Mouse (Mus musculus) small intestine, adult 2 months (tissue): Measurements from ENCODE around the gene Wwtr1. TPM values are rescaled to one million over a fixed set of nuclear protein-coding genes. Genes with fewer than 3 reads are reported as not detected.

ENCODE experiments used
- H3K27ac ChIP-seq: fragments of 200-500 bp; 2 replicates; pipeline ENCODE4 v1.5.1; 2012; ENCODE audit warnings: low read depth, low read length, control low read depth, inconsistent platforms; ENCODE audit not compliant: insufficient read depth
- H3K27me3 ChIP-seq: fragments of 200-500 bp; 2 replicates; pipeline ENCODE4 v1.6.1; 2012; ENCODE audit warnings: mild to moderate bottlenecking, moderate library complexity, low read length, inconsistent platforms; ENCODE audit not compliant: control insufficient read depth, insufficient read depth
- H3K36me3 ChIP-seq: fragments of 200-500 bp; 2 replicates; pipeline ENCODE4 v1.6.1; 2012; ENCODE audit warnings: mild to moderate bottlenecking, low read length, control low read depth, inconsistent platforms; ENCODE audit not compliant: control insufficient read depth, insufficient read depth
- H3K4me1 ChIP-seq: fragments of 200-500 bp; 2 replicates; pipeline ENCODE4 v1.6.1; 2012; ENCODE audit warnings: low read length, inconsistent platforms, mixed read lengths; ENCODE audit not compliant: control insufficient read depth, insufficient read depth, insufficient read length
- H3K4me3 ChIP-seq: fragments of 200-500 bp; 2 replicates; pipeline ENCODE4 v1.5.1; 2012; ENCODE audit warnings: low read depth, mild to moderate bottlenecking, control low read depth, inconsistent platforms, low read length, moderate library complexity
- CTCF ChIP-seq: fragments of 200-500 bp; IDR thresholded peaks from 2 replicates; pipeline ENCODE4 v1.5.1; 2012; ENCODE audit warnings: low read depth, mild to moderate bottlenecking, control low read depth, inconsistent platforms, low read length, moderate library complexity, mixed read lengths; ENCODE audit not compliant: insufficient replicate concordance, insufficient read length; ENCODE audit errors: extremely low read depth
- POLR2A ChIP-seq: fragments of 200-500 bp; IDR thresholded peaks from 2 replicates; pipeline ENCODE4 v1.6.1; 2012; ENCODE audit warnings: low read depth, mild to moderate bottlenecking, control low read depth, inconsistent platforms, low read length, moderate library complexity
- WGBS: fragments of 180-500 bp; shearing (Covaris S2); methylation state at CpG from one replicate; pipeline ENCODE4 v1.1.7; 2018; 5-methylcytosine and 5-hydroxymethylcytosine counted together
- polyA plus RNA-seq: library from polyadenylated mRNA; depleted of rRNA; stranded (reverse); fragments of >200 nt; gene quantifications from 2 replicates; pipeline ENCODE4 v1.2.3, GENCODE M21; 2012

The Wwtr1 gene
- polyA plus RNA-seq, 1 experiment = 5.4 TPM

- Histone ChIP-seq H3K4me3 (peak overlapping the region; percentile 73), H3K27me3 (peaks cover 13% of the 10 kb centered on the region), H3K4me1 (0 out of 2 replicates have a peak, but pooled peaks cover 2% of the 10 kb centered on the region), H3K27ac (peak overlapping the region; percentile 73), H3K36me3 (no peaks in the 10 kb centered on the region)
- no peak for TF ChIP-seq CTCF
- TF ChIP-seq POLR2A = no peak
- WGBS = under 1% methylated on average over 58 of the region's 59 CpGs
Measured at GRCm38 (mm10) chr3:57574885-57575659, 638 bp downstream of the Wwtr1 start.

GRCm38 (mm10) chr3:57573898-57574570 lies 1.7 kb downstream of the Wwtr1 start:
- peak overlapping the region; percentile 73 for H3K27ac ChIP-seq
- TF ChIP-seq POLR2A = no peak
- TF ChIP-seq CTCF = no peak
- WGBS = 73% methylated on average over 14 of the region's 14 CpGs

GRCm38 (mm10) chr3:57572331-57572975 lies 3.3 kb downstream of the Wwtr1 start:
- no peak for TF ChIP-seq POLR2A
- TF ChIP-seq CTCF = no peak
- Histone ChIP-seq H3K4me3 (no peak overlapping the region), H3K27ac (no peak overlapping the region), H3K4me1 (0 out of 2 replicates have a peak, but pooled peaks cover 2% of the 10 kb centered on the region), H3K36me3 (no peaks in the 10 kb centered on the region), H3K27me3 (peaks cover 13% of the 10 kb centered on the region)
- WGBS = 71% methylated on average over 6 of the region's 6 CpGs

More at GRCm38 (mm10) chr3:57573898-57574570, 1.7 kb downstream of the Wwtr1 start:
- peaks cover 13% of the 10 kb centered on the region for H3K27me3 ChIP-seq
- H3K4me3 ChIP-seq = peak overlapping the region; percentile 18
- H3K4me1 ChIP-seq = 0 out of 2 replicates have a peak, but pooled peaks cover 2% of the 10 kb centered on the region
- H3K36me3 ChIP-seq = no peaks in the 10 kb centered on the region

- Histone ChIP-seq H3K27ac (no peak overlapping the region), H3K4me3 (no peak overlapping the region)
- WGBS = 66% methylated on average over 5 of the region's 5 CpGs
Measured at GRCm38 (mm10) chr3:57566655-57567054, 9.1 kb downstream of the Wwtr1 start.

GRCm38 (mm10) chr3:57563627-57564026 lies 12.1 kb downstream of the Wwtr1 start:
- no peaks in the 10 kb centered on the region for H3K36me3 ChIP-seq
- H3K4me1 ChIP-seq = no peaks in the 10 kb centered on the region
- H3K27me3 ChIP-seq = no peaks in the 10 kb centered on the region
- H3K4me3 ChIP-seq = no peak overlapping the region
- no peak for TF ChIP-seq POLR2A
- TF ChIP-seq CTCF = no peak
- 86% methylated on average over 5 of the region's 5 CpGs for WGBS
- no peak overlapping the region for H3K27ac ChIP-seq

More at GRCm38 (mm10) chr3:57566655-57567054, 9.1 kb downstream of the Wwtr1 start:
- no peaks in the 10 kb centered on the region for H3K4me1 ChIP-seq
- TF ChIP-seq POLR2A = no peak
- H3K27me3 ChIP-seq = no peaks in the 10 kb centered on the region
- no peaks in the 10 kb centered on the region for H3K36me3 ChIP-seq

GRCm38 (mm10) chr3:57562996-57563506 lies 12.7 kb downstream of the Wwtr1 start:
- no peak overlapping the region for H3K27ac ChIP-seq
- no peaks in the 10 kb centered on the region for H3K27me3 ChIP-seq
- H3K36me3 ChIP-seq = no peaks in the 10 kb centered on the region
- 88% methylated on average over 6 of the region's 6 CpGs for WGBS
- H3K4me1 ChIP-seq = no peaks in the 10 kb centered on the region
- TF ChIP-seq POLR2A = no peak
- no peak for TF ChIP-seq CTCF
- no peak overlapping the region for H3K4me3 ChIP-seq

- Histone ChIP-seq H3K4me1 (no peaks in the 10 kb centered on the region), H3K4me3 (no peak overlapping the region), H3K36me3 (no peaks in the 10 kb centered on the region), H3K27me3 (no peaks in the 10 kb centered on the region), H3K27ac (no peak overlapping the region)
- 88% methylated on average over 6 of the region's 6 CpGs for WGBS
- TF ChIP-seq POLR2A (no peak), CTCF (no peak)
Measured at GRCm38 (mm10) chr3:57558761-57559160, 16.9 kb downstream of the Wwtr1 start.
